In the genomic region with DNA sequence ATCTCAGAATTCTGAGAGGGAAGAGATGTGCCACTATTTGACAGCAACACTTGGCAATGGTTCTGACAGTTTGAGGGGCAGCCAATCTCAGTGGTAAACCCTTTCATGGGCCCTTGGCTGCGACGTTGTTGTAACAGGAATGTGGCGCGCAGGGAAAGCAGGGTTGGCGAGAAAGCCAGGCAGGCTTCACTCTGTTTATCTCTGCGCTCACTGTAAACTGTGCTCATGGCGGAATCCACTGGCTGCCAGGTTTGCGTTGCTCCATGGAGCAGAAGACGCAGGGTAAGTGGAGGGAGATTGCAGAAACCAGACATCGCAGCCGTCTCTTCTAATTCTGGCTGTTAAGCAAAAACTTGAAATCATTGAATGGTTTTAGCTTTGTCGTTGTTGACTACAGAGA, we compare ENCODE assay signal across 8 mouse cellular contexts.
DNase-seq lines count a peak whose midpoint lies in the region; ATAC-seq and TF ChIP-seq lines count a peak whose summit lies in the region.

No protein-coding gene starts in this region.

- H3K4me1 ChIP-seq in hindbrain, embryonic 15.5 days (replicated peaks) = peaks cover 18% of the 10 kb centered on the region
- H3K4me1 ChIP-seq in hindbrain, embryonic 10.5 days (replicated peaks) = peaks cover 18% of the 10 kb centered on the region
- H3K4me1 ChIP-seq in heart, embryonic 11.5 days (ENCODE audit: control insufficient read depth, insufficient read depth, low read length) = no peaks in the 10 kb centered on the region
- no peaks in the 10 kb centered on the region for H3K4me1 ChIP-seq in kidney, adult 2 months (ENCODE audit: control insufficient read depth, insufficient read depth, low read length)

- ATAC-seq in hindbrain, embryonic 15.5 days (ENCODE audit: low FRiP score, low read depth) = peak; percentile 71; the same call in 1 of the 2 replicates
- ATAC-seq in heart, embryonic 11.5 days (replicated peaks; ENCODE audit: insufficient number of reproducible peaks, low FRiP score, low TSS enrichment) = no peak

- no peak for DNase-seq in hindbrain, embryonic 10.5 days (ENCODE audit: low spot score)
- DNase-seq in brain, embryonic 14.5 days (ENCODE audit: low read depth) = peak; percentile 96
- DNase-seq in layer of hippocampus, postnatal 25 days (ENCODE audit: extremely low spot score in 1 of 2, low spot score in 1 of 2) = peak; percentile 18 to 37
- DNase-seq in thymus, postnatal 14 days = no peak
- no peak for DNase-seq in kidney, adult 2 months
- no peak for DNase-seq in spleen, postnatal 4 days (ENCODE audit: low spot score in 2 of 2)

- no peaks in the 10 kb centered on the region for H3K36me3 ChIP-seq in hindbrain, embryonic 15.5 days
- no peaks in the 10 kb centered on the region for H3K36me3 ChIP-seq in hindbrain, embryonic 10.5 days
- no peaks in the 10 kb centered on the region for H3K36me3 ChIP-seq in heart, embryonic 11.5 days (ENCODE audit: control insufficient read depth, insufficient read depth, low read length)
- no peaks in the 10 kb centered on the region for H3K36me3 ChIP-seq in kidney, adult 2 months (ENCODE audit: control insufficient read depth, insufficient read depth, low read length)

- H3K4me2 ChIP-seq in hindbrain, embryonic 15.5 days = peak overlapping the region; percentile 40
- peak overlapping the region; percentile 23 for H3K4me2 ChIP-seq in heart, embryonic 11.5 days

- no peak overlapping the region for H3K9ac ChIP-seq in hindbrain, embryonic 15.5 days
- H3K9ac ChIP-seq in heart, embryonic 11.5 days (ENCODE audit: low read depth, low read length) = no peak overlapping the region

- TF ChIP-seq POLR2A in brain, embryonic 14.5 days (IDR thresholded peaks at IDR 0.05; ENCODE audit: borderline replicate concordance, extremely low read depth, insufficient read depth, insufficient read length, poor library complexity, severe bottlenecking) = no peak
- no peak for TF ChIP-seq POLR2A in kidney, adult 2 months (IDR thresholded peaks at IDR 0.05; ENCODE audit: low read depth, low read length)

- WGBS in hindbrain, embryonic 15.5 days = 48% methylated on average over 12 of the region's 12 CpGs
- 80% methylated on average over 12 of the region's 12 CpGs for WGBS in hindbrain, embryonic 10.5 days
- 47% methylated on average over 12 of the region's 12 CpGs for WGBS in heart, embryonic 11.5 days (ENCODE audit: insufficient replicate concordance)
- 77% methylated on average over 12 of the region's 12 CpGs for WGBS in kidney, adult 2 months

- no peaks in the 10 kb centered on the region for H3K27me3 ChIP-seq in hindbrain, embryonic 15.5 days
- no peaks in the 10 kb centered on the region for H3K27me3 ChIP-seq in hindbrain, embryonic 10.5 days (ENCODE audit: insufficient read depth, poor library complexity, severe bottlenecking)
- H3K27me3 ChIP-seq in heart, embryonic 11.5 days (ENCODE audit: control insufficient read depth, insufficient read depth, low read length) = no peaks in the 10 kb centered on the region
- H3K27me3 ChIP-seq in kidney, adult 2 months (replicated peaks; ENCODE audit: control insufficient read depth, insufficient read depth, low read length) = no peaks in the 10 kb centered on the region

- no peak for TF ChIP-seq CTCF in brain, embryonic 14.5 days (IDR thresholded peaks at IDR 0.05; ENCODE audit: borderline replicate concordance, extremely low read depth, insufficient read depth, insufficient read length)
- no peak for TF ChIP-seq CTCF in kidney, adult 2 months (conservative IDR thresholded peaks at IDR 0.05; ENCODE audit: insufficient read depth, insufficient read length, low read depth, low read length)

- peak overlapping the region; percentile 14; the same call in 1 of the 2 replicates for H3K4me3 ChIP-seq in hindbrain, embryonic 15.5 days
- H3K4me3 ChIP-seq in hindbrain, embryonic 10.5 days = no peak overlapping the region
- no peak overlapping the region for H3K4me3 ChIP-seq in heart, embryonic 11.5 days (ENCODE audit: low read depth, low read length)
- no peak overlapping the region for H3K4me3 ChIP-seq in kidney, adult 2 months (ENCODE audit: insufficient read depth, low read depth, low read length)

- H3K27ac ChIP-seq in hindbrain, embryonic 15.5 days (replicated peaks) = peak overlapping the region; percentile 47
- H3K27ac ChIP-seq in hindbrain, embryonic 10.5 days = no peak overlapping the region
- no peak overlapping the region for H3K27ac ChIP-seq in heart, embryonic 11.5 days (ENCODE audit: low read depth, low read length)
- no peak overlapping the region for H3K27ac ChIP-seq in kidney, adult 2 months (ENCODE audit: insufficient read depth, low read depth, low read length)

- H3K9me3 ChIP-seq in hindbrain, embryonic 15.5 days = no peaks in the 10 kb centered on the region
- no peaks in the 10 kb centered on the region for H3K9me3 ChIP-seq in hindbrain, embryonic 10.5 days
- no peaks in the 10 kb centered on the region for H3K9me3 ChIP-seq in heart, embryonic 11.5 days (replicated peaks; ENCODE audit: control insufficient read depth, low read length)

Comparison
In these comparisons a context has a peak if more than half of its experiments do, and no peak if none do; other contexts are left out.
1. DNase-seq: peak in brain, embryonic 14.5 days (single experiment) and layer of hippocampus, postnatal 25 days (2 of 2); none in hindbrain, embryonic 10.5 days (single experiment), thymus, postnatal 14 days (single experiment), kidney, adult 2 months (single experiment) and spleen, postnatal 4 days (0 of 2).